Mouse (Mus musculus) adrenal gland, postnatal 14 days (tissue): ENCODE results near the gene Zbtb8a. TPM values are rescaled to one million over a fixed set of nuclear protein-coding genes. Genes with fewer than 3 reads are reported as not detected.

Experiments
- DNase-seq: peaks from one replicate; pipeline ENCODE4 v3.0.0; 2021; ENCODE audit warnings: mixed read lengths
- total RNA-seq: library from RNA; stranded (reverse); gene quantifications from 2 replicates; pipeline ENCODE4 v1.2.3, GENCODE M21; 2021

Gene Zbtb8a
- total RNA-seq, 1 experiment from 2014 or later, result 8.1 TPM

GRCm38 (mm10) chr4:129334677-129335215 is 43.2 kb downstream of the Zbtb8a start:
- peak; percentile 80 for DNase-seq

- DNase-seq, result no peak
Observed at GRCm38 (mm10) chr4:129332846-129333245, 45.1 kb downstream of the Zbtb8a start.

GRCm38 (mm10) chr4:129326191-129326590 is 51.7 kb downstream of the Zbtb8a start:
- no peak for DNase-seq

GRCm38 (mm10) chr4:129324756-129325155 is 53.2 kb downstream of the Zbtb8a start:
- no peak for DNase-seq

- no peak for DNase-seq
Observed at GRCm38 (mm10) chr4:129323491-129323890, 54.4 kb downstream of the Zbtb8a start.

- no peak for DNase-seq
Observed at GRCm38 (mm10) chr4:129322042-129322441, 55.9 kb downstream of the Zbtb8a start.

- no peak for DNase-seq
Observed at GRCm38 (mm10) chr4:129320876-129321275, 57.0 kb downstream of the Zbtb8a start.

- DNase-seq, result no peak
Observed at GRCm38 (mm10) chr4:129313886-129314285, 64.0 kb downstream of the Zbtb8a start.

- DNase-seq, result no peak
Observed at GRCm38 (mm10) chr4:129307936-129308335, 70.0 kb downstream of the Zbtb8a start.

GRCm38 (mm10) chr4:129304306-129304705 is 73.6 kb downstream of the Zbtb8a start:
- DNase-seq, result no peak

- DNase-seq, result peak; percentile 72
Observed at GRCm38 (mm10) chr4:129303816-129304215, 74.1 kb downstream of the Zbtb8a start.

Other genes starting within 250 kb of the Zbtb8a start
- gene Fndc5, start 241.1 kb downstream of the Zbtb8a start, total RNA-seq, result 13.1 and 18.0 TPM in 2 replicates
- 24.5 and 30.0 TPM in 2 replicates for gene S100pbp, start 188.4 kb downstream of the Zbtb8a start, total RNA-seq
- gene Yars, start 188.4 kb downstream of the Zbtb8a start, total RNA-seq, result 72.1 and 85.5 TPM in 2 replicates
- gene C77080, start 116.7 kb downstream of the Zbtb8a start, total RNA-seq, result 14.5 and 16.5 TPM in 2 replicates
- 1.7 and 2.5 TPM in 2 replicates for gene Sync, start 90.5 kb downstream of the Zbtb8a start, total RNA-seq
- 122 and 139 TPM in 2 replicates for gene Rbbp4, start 42.7 kb downstream of the Zbtb8a start, total RNA-seq
- 42.2 and 46.4 TPM in 2 replicates for gene Zbtb8os, start 42.4 kb downstream of the Zbtb8a start, total RNA-seq
- 0.15 and 0.30 TPM in 2 replicates for gene Zbtb8b, start 62.7 kb upstream of the Zbtb8a start, total RNA-seq
- gene Bsdc1, start 83.5 kb upstream of the Zbtb8a start, total RNA-seq, result 52.3 and 55.7 TPM in 2 replicates
- not detected in 2 replicates for gene Tssk3, start 112.9 kb upstream of the Zbtb8a start, total RNA-seq
- gene Fam229a, start 113.1 kb upstream of the Zbtb8a start, total RNA-seq, result not detected in 2 replicates
- 78.9 and 81.4 TPM in 2 replicates for gene Marcksl1, start 135.5 kb upstream of the Zbtb8a start, total RNA-seq
- 55.7 and 59.5 TPM in 2 replicates for gene Hdac1, start 164.6 kb upstream of the Zbtb8a start, total RNA-seq
- gene Lck, start 195.5 kb upstream of the Zbtb8a start, total RNA-seq, result 5.0 and 26.2 TPM in 2 replicates
- gene Fam167b, start 200.4 kb upstream of the Zbtb8a start, total RNA-seq, result 30.6 and 32.3 TPM in 2 replicates
- gene Eif3i, start 222.5 kb upstream of the Zbtb8a start, total RNA-seq, result 175 and 187 TPM in 2 replicates
- gene Tmem234, start 222.6 kb upstream of the Zbtb8a start, total RNA-seq, result 82.6 and 89.8 TPM in 2 replicates
- gene Dcdc2b, start 236.1 kb upstream of the Zbtb8a start, total RNA-seq, result 0.75 and 1.4 TPM in 2 replicates
- 26.7 and 34.9 TPM in 2 replicates for gene Iqcc, start 241.0 kb upstream of the Zbtb8a start, total RNA-seq
- gene Ccdc28b, start 245.8 kb upstream of the Zbtb8a start, total RNA-seq, result 56.7 and 67.4 TPM in 2 replicates